Mouse (Mus musculus) liver, embryonic 14.5 days (tissue): ENCODE measurements around the gene Npm1. TPM values are rescaled to one million over a fixed set of nuclear protein-coding genes. Genes with fewer than 3 reads are reported as not detected.

Experiments
- ATAC-seq: fragments of 200-750 bp; cut with Nextera tagmentation; 2 replicates; pipeline ENCODE4 v1.8.0; 2017; ENCODE audit warnings: moderate number of reproducible peaks, mild to moderate bottlenecking, moderate library complexity; ENCODE audit not compliant: insufficient read depth
- DNase-seq, 3 experiments: peaks; one replicate each; pipeline ENCODE4 v3.0.0-alpha.2; 2012 to 2013; ENCODE audit warnings: low read depth in 3 of 3, low spot score in 3 of 3
- H3K27ac ChIP-seq: fragments of 300-500 bp; sonication (generic); 2 replicates; pipeline ENCODE4 v1.5.1; 2014; ENCODE audit warnings: moderate library complexity, mild to moderate bottlenecking, control low read depth, inconsistent platforms
- H3K27me3 ChIP-seq: fragments of 300-500 bp; sonication (generic); 2 replicates; pipeline ENCODE4 v1.6.1; 2014; ENCODE audit warnings: mild to moderate bottlenecking, low read length, moderate library complexity; ENCODE audit not compliant: control insufficient read depth, insufficient read depth
- H3K36me3 ChIP-seq: fragments of 300-500 bp; sonication (generic); replicated peaks from 2 replicates; pipeline ENCODE4 v1.6.1; 2014; ENCODE audit warnings: low read depth; ENCODE audit not compliant: control insufficient read depth, insufficient read depth
- H3K4me1 ChIP-seq, 2 experiments: fragments of 200-500 bp in 1 of 2; fragments of 300-500 bp in 1 of 2; sonication (generic) in 1 of 2; replicated peaks; 2 replicates each; pipeline ENCODE4 v1.6.1; 2012 to 2014; ENCODE audit warnings: antibody characterized with exemption in 1 of 2, inconsistent platforms in 1 of 2, low read length in 1 of 2; ENCODE audit not compliant: control insufficient read depth in 2 of 2, insufficient read depth in 2 of 2
- H3K4me2 ChIP-seq: fragments of 300-500 bp; sonication (generic); 2 replicates; pipeline ENCODE4 v1.6.1; 2014; ENCODE audit warnings: low read depth, mild to moderate bottlenecking, control low read depth, moderate library complexity
- H3K4me3 ChIP-seq, 2 experiments: fragments of 200-500 bp in 1 of 2; fragments of 300-500 bp in 1 of 2; sonication (generic) in 1 of 2; 2 replicates each; pipeline ENCODE4 v1.5.1; 2012 to 2014; ENCODE audit warnings: low read depth in 2 of 2, low read length in 2 of 2, mild to moderate bottlenecking in 2 of 2, control low read depth in 1 of 2, inconsistent platforms in 1 of 2, moderate library complexity in 1 of 2; ENCODE audit not compliant: insufficient read depth in 1 of 2
- H3K9ac ChIP-seq: fragments of 300-500 bp; sonication (generic); replicated peaks from 2 replicates; pipeline ENCODE4 v1.6.1; 2014; ENCODE audit warnings: mild to moderate bottlenecking, control low read depth, moderate library complexity
- H3K9me3 ChIP-seq: fragments of 300-500 bp; sonication (generic); 2 replicates; pipeline ENCODE4 v1.6.1; 2016; ENCODE audit warnings: low read length, mixed read lengths; ENCODE audit not compliant: control insufficient read depth
- CTCF ChIP-seq: IDR thresholded peaks from 2 replicates; pipeline ENCODE4 v1.5.1; 2016; ENCODE audit warnings: antibody characterized with exemption, low read depth, control low read depth
- EP300 ChIP-seq: IDR thresholded peaks from 2 replicates; pipeline ENCODE4 v1.6.1; 2016; ENCODE audit warnings: antibody characterized with exemption, low read depth
- WGBS: fragments of 180-500 bp; shearing (Covaris S2); extraction: QIAGEN DNeasy Blood & Tissue Kit; methylation state at CpG from one replicate; pipeline ENCODE4 v1.1.7; 2014; ENCODE audit not compliant: insufficient replicate concordance; 5-methylcytosine and 5-hydroxymethylcytosine counted together
- polyA plus RNA-seq, 2 experiments: library from polyadenylated mRNA; depleted of rRNA in 1 of 2; stranded (reverse) in 1 of 2; unstranded in 1 of 2; fragments of >200 nt; fragmentation: Nextera tagmentation in 1 of 2; extraction: Ambion mirVana in 1 of 2; gene quantifications; 2 replicates each; pipeline versions ENCODE4 v1.2.1 to v1.2.3; 2012 to 2014

The Npm1 gene
- polyA plus RNA-seq, 2 experiments: 654 to 703 TPM

DNA sequence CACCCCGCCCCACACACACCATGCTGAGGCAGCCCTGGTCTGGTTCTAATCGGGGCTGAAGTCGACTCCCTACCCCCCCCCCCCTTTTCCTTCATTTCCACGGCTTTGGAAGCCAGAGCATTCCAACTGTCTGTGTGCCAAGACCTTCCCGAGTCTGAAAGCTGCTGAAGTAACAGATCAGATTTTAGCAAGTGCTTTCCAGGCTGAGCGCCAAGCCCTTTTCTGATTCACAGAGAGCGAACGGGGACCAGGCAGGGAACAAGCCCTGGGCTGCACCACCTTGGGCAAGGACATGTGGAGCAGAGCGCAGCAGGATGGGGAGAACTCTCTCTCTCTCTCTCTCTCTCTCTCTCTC is 16.9 kb downstream of the Npm1 start:
- ATAC-seq (no peak), DNase-seq (no peak)
- Histone ChIP-seq H3K27ac (no peak overlapping the region), H3K27me3 (peaks cover 51% of the 10 kb centered on the region), H3K4me3 (no peak overlapping the region), H3K9ac (no peak overlapping the region), H3K9me3 (no peaks in the 10 kb centered on the region), H3K36me3 (peaks cover 11% of the 10 kb centered on the region), H3K4me1 (no peaks in the 10 kb centered on the region), H3K4me2 (no peak overlapping the region)
- TF ChIP-seq CTCF (no peak), EP300 (no peak)
- 20% methylated on average over 8 of the region's 9 CpGs for WGBS

DNA sequence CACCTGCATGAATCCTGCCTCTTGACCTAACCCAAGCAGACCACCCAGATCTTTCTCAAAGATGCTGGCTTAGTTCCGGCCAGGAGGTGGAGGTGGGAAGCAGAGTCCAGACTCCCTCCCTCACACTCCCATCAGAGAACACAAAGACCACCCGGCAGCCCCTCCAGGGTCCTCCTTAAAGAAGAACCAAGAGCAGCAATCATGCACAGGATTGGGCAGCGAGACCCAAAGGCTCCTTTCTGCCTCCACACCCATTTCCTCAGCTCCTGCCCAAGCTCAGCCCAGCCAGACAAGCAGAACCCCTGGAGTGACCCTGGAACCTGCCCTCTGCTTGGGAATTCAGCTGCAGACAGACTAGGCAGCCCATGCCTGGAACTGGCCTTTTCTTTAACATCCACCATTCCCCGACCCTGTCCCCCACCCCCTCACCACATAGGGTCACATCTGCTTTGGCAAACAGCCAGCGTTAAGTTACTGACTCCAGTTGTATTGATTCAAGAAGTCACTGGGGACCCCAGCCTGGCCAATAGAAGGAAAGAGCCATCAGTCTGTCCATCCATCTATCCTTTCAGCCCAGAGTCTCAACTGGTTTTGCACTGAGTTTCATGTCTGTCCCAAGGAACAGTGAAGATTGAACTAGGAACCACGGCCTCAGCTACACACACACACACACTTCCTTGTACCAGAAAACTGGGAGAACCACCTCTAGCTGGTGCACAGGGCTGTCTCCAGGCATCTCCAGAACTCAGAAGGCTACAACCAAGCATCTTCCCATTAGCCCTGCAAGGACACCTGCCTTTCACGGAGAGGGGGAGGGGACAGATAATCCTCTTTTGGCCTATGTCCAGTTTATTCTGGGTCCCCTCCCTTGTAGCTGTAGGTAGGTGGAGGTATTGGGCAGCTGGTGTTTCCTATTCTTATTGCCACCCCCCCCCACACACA is 17.5 kb downstream of the Npm1 start:
- ATAC-seq: no peak
- H3K9me3 ChIP-seq: no peaks in the 10 kb centered on the region
- no peak overlapping the region for H3K4me2 ChIP-seq
- peaks cover 4% of the 10 kb centered on the region for H3K36me3 ChIP-seq
- no peaks in the 10 kb centered on the region for H3K4me1 ChIP-seq
- no peak for DNase-seq
- TF ChIP-seq EP300 (no peak), CTCF (no peak)
- H3K27ac ChIP-seq: no peak overlapping the region
- H3K9ac ChIP-seq: no peak overlapping the region
- peaks cover 51% of the 10 kb centered on the region for H3K27me3 ChIP-seq
- no peak overlapping the region for H3K4me3 ChIP-seq
- WGBS: 36% methylated on average over 7 of the region's 7 CpGs

DNA sequence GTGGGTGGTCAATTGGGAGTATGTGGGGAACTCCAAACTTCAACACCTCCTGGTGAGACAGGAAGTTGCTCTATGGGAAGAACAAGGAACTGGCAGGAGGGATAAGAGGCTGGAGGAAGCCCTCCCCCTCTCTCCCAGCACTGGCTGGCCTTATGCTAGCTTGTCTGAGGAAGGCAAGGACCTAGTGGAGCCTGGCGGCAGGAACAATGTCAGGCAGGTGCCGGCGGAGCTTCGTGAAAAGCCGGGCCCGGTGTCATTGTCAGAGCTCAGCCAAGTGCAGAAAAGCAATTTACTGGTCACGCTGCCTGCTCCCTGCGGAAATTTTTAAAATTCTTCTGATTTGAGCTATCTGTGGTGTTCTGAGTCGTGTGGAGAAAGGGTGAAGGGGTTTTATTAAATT is 19.1 kb downstream of the Npm1 start:
- Histone ChIP-seq H3K4me2 (no peak overlapping the region), H3K9me3 (no peaks in the 10 kb centered on the region), H3K27ac (no peak overlapping the region), H3K9ac (no peak overlapping the region), H3K36me3 (no peaks in the 10 kb centered on the region), H3K27me3 (peaks cover 51% of the 10 kb centered on the region), H3K4me3 (no peak overlapping the region), H3K4me1 (no peaks in the 10 kb centered on the region)
- 19% methylated on average over 9 of the region's 9 CpGs for WGBS
- DNase-seq: no peak
- no peak for TF ChIP-seq CTCF
- no peak for TF ChIP-seq EP300
- no peak for ATAC-seq

DNA sequence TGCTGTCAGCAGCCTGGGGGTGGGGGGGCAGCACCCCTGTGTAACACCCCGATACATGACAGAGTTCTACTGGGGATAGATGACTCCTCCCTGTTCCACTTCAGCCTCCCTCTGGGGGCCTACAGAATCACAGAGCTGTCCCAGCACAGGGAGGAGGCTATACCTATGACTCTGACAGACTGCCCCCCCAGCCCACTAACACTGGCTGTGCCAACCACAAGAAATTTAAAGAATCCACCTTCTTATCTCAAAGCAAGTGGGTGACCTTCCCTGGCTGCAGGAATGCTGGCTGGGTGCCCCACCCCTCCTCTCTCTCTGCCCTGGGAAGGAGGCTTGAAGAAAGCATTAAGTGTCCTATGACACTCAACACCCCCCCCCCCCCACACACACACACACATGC is 20.2 kb downstream of the Npm1 start:
- WGBS: 64% methylated on average over 1 of the region's 1 CpGs
- ATAC-seq: no peak
- DNase-seq: no peak
- Histone ChIP-seq H3K4me3 (no peak overlapping the region), H3K27me3 (peaks cover 45% of the 10 kb centered on the region), H3K36me3 (no peaks in the 10 kb centered on the region), H3K9ac (no peak overlapping the region), H3K4me1 (no peaks in the 10 kb centered on the region), H3K4me2 (no peak overlapping the region), H3K9me3 (no peaks in the 10 kb centered on the region), H3K27ac (no peak overlapping the region)
- no peak for TF ChIP-seq EP300
- TF ChIP-seq CTCF: no peak

DNA sequence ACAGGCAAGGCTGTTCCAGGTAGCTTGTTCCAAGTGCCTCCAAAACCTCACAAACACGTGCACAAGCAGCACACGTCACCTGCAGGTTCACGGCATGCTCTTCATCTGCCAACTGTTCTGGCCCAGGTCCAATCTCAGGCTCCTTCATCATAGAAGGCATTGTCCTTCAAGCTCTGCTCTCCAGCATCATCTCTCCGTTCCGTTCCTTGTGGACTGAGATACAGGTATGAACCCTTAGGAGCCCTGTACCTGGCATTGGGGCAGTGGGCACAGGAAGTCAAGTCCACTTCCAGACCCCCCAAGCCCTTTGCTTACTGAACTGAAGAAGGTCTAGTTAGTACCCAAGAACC is 22.9 kb downstream of the Npm1 start:
- Histone ChIP-seq H3K27ac (no peak overlapping the region), H3K4me1 (no peaks in the 10 kb centered on the region), H3K9me3 (no peaks in the 10 kb centered on the region), H3K36me3 (no peaks in the 10 kb centered on the region), H3K4me2 (no peak overlapping the region), H3K9ac (no peak overlapping the region), H3K4me3 (no peak overlapping the region), H3K27me3 (peaks cover 18% of the 10 kb centered on the region)
- 66% methylated on average over 5 of the region's 5 CpGs for WGBS
- DNase-seq (no peak), ATAC-seq (no peak)
- TF ChIP-seq EP300 (no peak), CTCF (no peak)
